Mouse (Mus musculus) heart, postnatal 14 days (tissue): ENCODE results near the gene 4930563M21Rik. TPM values are rescaled to one million over a fixed set of nuclear protein-coding genes. Genes with fewer than 3 reads are reported as not detected.

ENCODE experiments used
- total RNA-seq, 2 experiments: library from RNA; stranded (reverse); gene quantifications; 2 replicates each; pipeline ENCODE4 v1.2.3; 2021

The 4930563M21Rik gene
- total RNA-seq, 2 experiments from 2014 or later, result not detected

Other genes with a start within 250 kb of the 4930563M21Rik start
- gene Scaper, start 72.4 kb downstream of the 4930563M21Rik start, total RNA-seq, result 10 to 100 TPM; 16.5 to 16.9 TPM
- 10 to 100 TPM; 25.1 to 27.1 TPM for gene Rcn2, start 31.3 kb upstream of the 4930563M21Rik start, total RNA-seq
- gene Pstpip1, start 79.4 kb upstream of the 4930563M21Rik start, total RNA-seq, result 1 to 10 TPM; 1.1 to 3.2 TPM
- gene Tspan3, start 154.9 kb upstream of the 4930563M21Rik start, total RNA-seq, result 100 to 1,000 TPM; 194 to 199 TPM